Mouse (Mus musculus) ES-E14 (cell line): ENCODE measurements around the gene H6pd.

Source experiments
- CHD2 ChIP-seq: IDR thresholded peaks from 2 replicates; pipeline ENCODE4 v1.6.1; 2014; ENCODE audit warnings: mild to moderate bottlenecking, low read depth, low read length, inconsistent platforms
- HCFC1 ChIP-seq: IDR thresholded peaks from 2 replicates; pipeline ENCODE4 v1.6.1; 2012; ENCODE audit warnings: low read length, inconsistent platforms, borderline replicate concordance; ENCODE audit not compliant: insufficient read depth
- MAFK ChIP-seq: IDR thresholded peaks from 2 replicates; pipeline ENCODE4 v1.6.1; 2014; ENCODE audit warnings: mild to moderate bottlenecking, low read depth, low read length, inconsistent platforms; ENCODE audit not compliant: insufficient read depth
- ZC3H11A ChIP-seq: IDR thresholded peaks from 2 replicates; pipeline ENCODE4 v1.6.1; 2012; ENCODE audit warnings: low read depth, mild to moderate bottlenecking, inconsistent platforms, low read length, borderline replicate concordance
- ZNF384 ChIP-seq: IDR thresholded peaks from 2 replicates; pipeline ENCODE4 v1.6.1; 2012; ENCODE audit warnings: low read depth, low read length, inconsistent platforms

DNA sequence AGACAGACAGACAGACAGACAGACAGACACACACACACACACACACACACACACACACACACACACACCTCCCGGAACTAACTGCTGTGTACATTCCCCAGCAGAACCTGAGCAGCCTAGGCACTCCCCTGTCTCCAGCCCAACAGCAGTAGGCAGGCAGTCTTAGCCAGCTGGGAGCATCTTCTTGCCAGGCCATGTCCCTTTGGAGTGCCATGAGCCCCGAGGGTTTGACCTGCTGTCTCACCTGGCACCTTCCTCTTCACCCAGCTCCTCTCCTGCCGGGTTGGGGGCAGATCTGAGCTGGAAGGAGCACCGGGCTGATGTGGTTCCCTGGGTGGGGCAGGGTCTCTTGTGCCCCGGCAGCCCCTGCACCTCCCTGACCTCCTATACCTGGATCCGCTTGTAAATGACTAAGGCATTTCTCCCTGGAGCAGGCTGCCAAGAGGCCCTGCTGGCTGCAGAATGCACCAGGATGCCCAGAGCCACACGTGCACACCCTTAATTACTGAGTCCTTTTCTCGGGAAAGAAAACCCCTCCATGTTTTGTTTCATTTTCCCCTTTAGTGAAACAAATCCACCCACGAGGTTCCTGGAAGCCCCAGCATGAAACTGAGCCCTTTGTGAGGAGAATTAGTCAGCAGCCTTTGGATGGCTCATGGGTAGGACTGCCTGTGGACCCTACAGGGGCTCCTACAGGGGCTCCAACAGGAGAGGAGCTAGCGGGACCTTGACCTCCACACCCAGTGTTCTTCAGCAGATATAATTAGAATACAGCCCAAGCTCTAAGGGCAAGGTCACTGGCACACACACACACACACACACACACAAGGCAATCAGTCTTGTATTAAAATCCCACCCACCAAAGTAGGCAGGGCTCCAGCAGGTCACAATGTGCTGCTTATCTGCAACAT lies 65.7 kb downstream of the H6pd start:
- no peak for TF ChIP-seq CHD2
- no peak for TF ChIP-seq HCFC1
- TF ChIP-seq ZC3H11A, result no peak
- TF ChIP-seq ZNF384, result no peak
- no peak for TF ChIP-seq MAFK
